Mouse (Mus musculus): ENCODE data around the gene Rps6kb1. TPM values are rescaled to one million over a fixed set of nuclear protein-coding genes. Genes with fewer than 3 reads are reported as not detected.
"Not testable (repeated sequence)": the region's sequence is repeated elsewhere in the genome, so short reads cannot be mapped to it uniquely, and the experiment has no call there.

Rps6kb1 gene
- polyA plus RNA-seq, 1 experiment from 2014 or later = 23.5 TPM

DNA sequence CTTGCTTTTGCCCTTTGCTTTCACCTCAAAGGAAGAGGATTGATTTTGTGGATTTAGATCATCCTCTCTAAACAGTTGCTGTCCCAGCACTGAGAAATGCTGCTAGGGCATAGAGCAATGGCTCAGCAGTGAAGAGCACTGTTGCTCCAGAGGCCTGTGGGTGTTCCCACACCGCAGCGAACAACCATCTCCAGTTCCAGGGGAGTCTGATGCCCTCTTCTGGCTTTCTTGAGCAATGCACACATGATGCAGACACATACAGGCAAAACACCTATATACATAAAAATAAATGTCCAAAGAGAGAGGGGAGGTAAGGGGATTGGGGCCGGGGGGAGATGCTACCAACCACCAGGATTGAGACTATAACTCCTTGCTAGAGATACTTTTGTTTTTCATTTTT is 46.7 kb downstream of the Rps6kb1 start:
- H3K9ac ChIP-seq = no peak overlapping the region
- H3K9me3 ChIP-seq (replicated peaks) = no peaks in the 10 kb centered on the region
- H3K4me2 ChIP-seq = no peak overlapping the region
- H3K4me3 ChIP-seq (replicated peaks) = no peak overlapping the region
- no peak overlapping the region for H3K27ac ChIP-seq (replicated peaks)
- ATAC-seq (ENCODE audit: insufficient read depth) = no peak
- no peaks in the 10 kb centered on the region for H3K4me1 ChIP-seq (replicated peaks)
- peaks cover 49% of the 10 kb centered on the region for H3K36me3 ChIP-seq (replicated peaks)
- WGBS (ENCODE audit: insufficient replicate concordance) = 79% methylated on average over 3 of the region's 3 CpGs
- H3K27me3 ChIP-seq = no peaks in the 10 kb centered on the region

DNA sequence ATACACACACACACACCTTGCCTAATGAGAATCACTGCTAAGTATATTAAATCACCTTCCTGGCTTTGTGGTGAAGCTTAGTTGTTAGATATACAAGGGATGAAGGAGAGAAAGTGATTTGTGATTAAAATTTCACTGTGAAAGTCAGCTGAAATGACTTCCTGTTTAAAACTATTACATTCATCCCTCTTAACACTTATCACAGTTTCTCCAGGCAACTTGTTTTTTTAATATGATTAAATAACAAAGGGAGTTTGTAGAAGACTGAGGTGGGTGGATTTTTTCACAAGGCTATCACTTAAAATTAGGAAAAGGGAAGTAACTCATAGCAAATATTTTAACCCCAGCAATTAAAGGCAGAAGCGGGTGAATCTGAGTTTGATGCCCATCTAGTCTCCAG is 47.2 kb downstream of the Rps6kb1 start:
- H3K4me3 ChIP-seq (replicated peaks) = no peak overlapping the region
- H3K27ac ChIP-seq (replicated peaks) = no peak overlapping the region
- WGBS (ENCODE audit: insufficient replicate concordance) = 85% methylated on average over 1 of the region's 1 CpGs

DNA sequence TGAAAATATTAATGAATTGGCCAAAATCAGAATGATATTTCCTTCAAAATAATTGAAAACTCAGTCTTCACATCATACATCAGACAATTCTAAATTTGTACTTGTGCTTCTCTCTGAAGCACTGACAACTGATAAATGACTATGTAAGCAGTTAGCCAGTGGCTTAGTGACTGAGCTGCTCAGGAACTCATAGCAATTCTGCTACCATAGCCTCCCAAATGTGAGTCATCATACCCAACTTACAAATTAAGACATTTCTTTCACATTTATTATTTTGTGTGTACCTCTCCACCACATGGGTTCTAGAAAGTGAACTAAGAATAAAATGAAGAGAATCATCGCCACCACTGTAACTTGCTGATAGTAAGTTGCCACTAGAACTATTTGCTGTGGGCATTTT is 53.8 kb downstream of the Rps6kb1 start:
- WGBS (ENCODE audit: insufficient replicate concordance) = 80% methylated on average over 1 of the region's 1 CpGs

More for the DNA sequence above, 47.2 kb downstream of the Rps6kb1 start:
- Histone ChIP-seq H3K9ac (no peak overlapping the region), H3K9me3 (replicated peaks) (no peaks in the 10 kb centered on the region), H3K4me1 (replicated peaks) (no peaks in the 10 kb centered on the region), H3K36me3 (replicated peaks) (peaks cover 49% of the 10 kb centered on the region), H3K4me2 (no peak overlapping the region), H3K27me3 (no peaks in the 10 kb centered on the region)
- ATAC-seq (ENCODE audit: insufficient read depth) = no peak

DNA sequence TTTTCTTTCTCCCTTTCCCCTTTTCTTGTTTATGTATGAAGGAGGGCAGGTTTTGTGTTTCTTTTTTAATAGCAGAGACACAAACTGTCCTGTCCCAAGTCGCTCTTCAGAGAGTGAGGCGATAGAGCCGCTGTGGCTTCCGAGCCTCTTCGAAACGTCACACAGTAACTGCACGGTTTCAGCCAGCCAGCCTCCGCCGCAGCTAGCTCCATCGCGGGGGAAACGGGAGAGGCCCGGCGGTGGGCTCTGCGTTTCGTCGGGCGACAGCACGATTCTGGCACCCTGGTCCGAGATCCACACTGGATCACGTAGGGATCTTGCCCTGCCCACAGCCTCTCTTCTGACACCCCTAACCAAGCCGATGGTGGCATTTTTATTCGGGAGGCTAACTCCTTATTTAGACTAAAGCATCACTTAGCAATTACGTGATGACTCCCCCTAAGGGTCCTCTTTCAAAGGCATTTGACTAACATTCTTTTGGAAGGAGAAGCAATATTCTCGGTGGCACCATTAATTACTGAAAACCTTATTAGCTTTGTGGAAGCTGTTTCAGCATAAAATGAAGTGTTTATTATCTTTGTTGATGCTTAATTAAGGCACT is 59.6 kb downstream of the Rps6kb1 start:
- ATAC-seq (ENCODE audit: insufficient read depth) = peak; percentile 41
- Histone ChIP-seq H3K27ac (replicated peaks) (peak overlapping the region; percentile 82), H3K4me2 (peak overlapping the region; percentile 84)

More for the DNA sequence above, 53.8 kb downstream of the Rps6kb1 start:
- ATAC-seq (ENCODE audit: insufficient read depth) = no peak
- peaks cover 5% of the 10 kb centered on the region; the same call in 1 of the 2 replicates for H3K4me1 ChIP-seq (replicated peaks)
- no peak overlapping the region for H3K9ac ChIP-seq
- peaks cover 28% of the 10 kb centered on the region for H3K36me3 ChIP-seq (replicated peaks)
- no peak overlapping the region for H3K4me2 ChIP-seq
- no peaks in the 10 kb centered on the region for H3K9me3 ChIP-seq (replicated peaks)
- H3K4me3 ChIP-seq (replicated peaks) = no peak overlapping the region
- no peak overlapping the region for H3K27ac ChIP-seq (replicated peaks)
- no peaks in the 10 kb centered on the region for H3K27me3 ChIP-seq

DNA sequence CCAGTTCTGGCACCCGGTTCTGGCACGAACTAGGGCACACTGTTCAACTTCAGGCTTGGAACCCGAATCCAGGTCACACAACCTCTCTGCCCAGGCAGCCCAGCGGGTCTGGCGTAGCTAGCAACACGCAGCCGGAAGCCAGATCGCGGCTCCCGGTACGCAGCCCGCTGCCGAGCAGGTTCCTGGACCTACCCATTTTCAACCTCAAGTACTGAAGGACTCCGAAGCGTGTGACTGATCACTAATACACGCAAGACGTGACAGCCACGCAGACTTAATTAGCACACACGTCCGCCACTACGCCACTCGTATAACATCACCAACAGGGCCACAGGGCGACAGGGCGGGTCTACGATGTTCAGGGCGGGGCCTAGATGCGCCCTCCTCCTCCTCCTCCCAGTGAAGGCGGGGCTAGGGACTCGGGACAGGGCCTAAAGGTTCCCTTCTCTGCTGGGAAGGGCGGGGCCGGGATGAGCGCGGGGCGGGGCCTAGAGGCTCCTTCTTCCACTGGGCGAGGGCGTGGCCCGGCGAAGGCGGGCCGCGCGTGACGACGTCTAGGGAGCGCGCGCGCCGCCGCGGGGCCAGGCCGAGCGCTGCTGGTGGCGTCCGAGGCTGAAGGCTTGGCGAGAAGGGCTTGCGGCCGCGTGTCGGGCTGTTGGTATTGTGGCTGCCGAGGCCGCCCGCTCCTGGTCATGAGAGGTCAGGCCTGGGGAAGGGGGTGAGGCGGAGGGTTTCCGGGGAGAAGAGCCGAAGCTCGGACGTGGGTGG is 60.3 kb downstream of the Rps6kb1 start, which contains the start of gene Rnft1:
Gene Rnft1, plus strand, starts transcription at position 557 of the 768 bp plus-strand sequence.
- under 1% methylated on average over 68 of the region's 68 CpGs for WGBS (ENCODE audit: insufficient replicate concordance)
- H3K27me3 ChIP-seq = no peaks in the 10 kb centered on the region
- peak within 1 kb of the TSS; percentile 83 for H3K9ac ChIP-seq
- peak; percentile 97 for ATAC-seq (ENCODE audit: insufficient read depth)
- H3K4me3 ChIP-seq (replicated peaks) = peak within 1 kb of the TSS; percentile 73
- H3K36me3 ChIP-seq (replicated peaks) = peaks cover under 1% of the 10 kb centered on the region
- H3K4me1 ChIP-seq (replicated peaks) = peaks cover 15% of the 10 kb centered on the region
- peak within 1 kb of the TSS; percentile 82 for H3K27ac ChIP-seq (replicated peaks)
- H3K4me2 ChIP-seq = peak within 1 kb of the TSS; percentile 84
- no peaks in the 10 kb centered on the region for H3K9me3 ChIP-seq (replicated peaks)

More for the DNA sequence above, 59.6 kb downstream of the Rps6kb1 start:
- peaks cover 15% of the 10 kb centered on the region for H3K4me1 ChIP-seq (replicated peaks)
- peak overlapping the region; percentile 83 for H3K9ac ChIP-seq
- WGBS (ENCODE audit: insufficient replicate concordance) = under 1% methylated on average over 25 of the region's 25 CpGs
- no peaks in the 10 kb centered on the region for H3K27me3 ChIP-seq
- peak overlapping the region; percentile 73 for H3K4me3 ChIP-seq (replicated peaks)
- peaks cover 8% of the 10 kb centered on the region for H3K36me3 ChIP-seq (replicated peaks)
- H3K9me3 ChIP-seq (replicated peaks) = no peaks in the 10 kb centered on the region

DNA sequence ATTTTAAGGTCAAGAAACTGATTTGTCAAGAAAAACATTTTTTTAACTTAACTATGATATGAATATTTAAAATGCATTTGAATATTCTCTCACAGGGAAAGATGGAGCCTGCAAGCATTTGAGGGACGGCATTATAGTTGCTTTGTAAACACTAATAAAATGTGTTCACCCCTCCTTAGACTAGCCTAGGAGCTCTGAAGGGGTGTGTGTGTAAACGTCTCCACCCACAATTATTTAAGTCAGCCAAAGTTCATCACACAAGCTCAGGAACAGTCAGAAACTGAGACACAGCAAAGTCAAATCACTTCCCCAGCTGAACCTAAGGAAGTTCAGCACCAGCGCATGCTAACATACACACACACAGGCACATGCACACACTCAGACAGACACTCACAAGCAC is 71.0 kb downstream of the Rps6kb1 start:
- no peaks in the 10 kb centered on the region for H3K27me3 ChIP-seq
- H3K9ac ChIP-seq = no peak overlapping the region
- no peak overlapping the region for H3K4me3 ChIP-seq (replicated peaks)
- 40% methylated on average over 3 of the region's 3 CpGs for WGBS (ENCODE audit: insufficient replicate concordance)
- no peak overlapping the region for H3K4me2 ChIP-seq
- no peaks in the 10 kb centered on the region for H3K36me3 ChIP-seq (replicated peaks)
- no peaks in the 10 kb centered on the region for H3K9me3 ChIP-seq (replicated peaks)
- no peaks in the 10 kb centered on the region for H3K4me1 ChIP-seq (replicated peaks)
- H3K27ac ChIP-seq (replicated peaks) = no peak overlapping the region
- ATAC-seq (ENCODE audit: insufficient read depth) = no peak

DNA sequence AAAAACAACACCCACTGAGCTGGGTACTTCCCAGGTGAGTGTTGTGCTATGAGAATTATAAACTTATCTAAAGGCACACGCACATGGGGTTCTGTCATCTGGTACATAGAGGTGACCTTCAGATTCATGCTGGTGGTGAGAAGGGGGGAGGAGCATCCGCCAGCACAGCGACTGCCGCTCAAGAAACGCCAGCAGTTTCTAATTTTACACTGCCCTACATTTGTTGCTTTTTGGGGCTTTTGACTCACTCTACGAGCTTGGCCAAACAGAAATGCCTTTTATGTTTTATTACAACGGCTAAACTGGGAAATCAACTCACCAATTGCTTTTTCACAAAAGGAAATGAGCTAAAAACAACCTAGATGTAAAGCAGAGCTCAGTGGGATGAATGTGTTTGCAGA is 71.8 kb downstream of the Rps6kb1 start:
- Histone ChIP-seq H3K4me1 (replicated peaks) (no peaks in the 10 kb centered on the region), H3K36me3 (replicated peaks) (no peaks in the 10 kb centered on the region), H3K27me3 (no peaks in the 10 kb centered on the region), H3K9me3 (replicated peaks) (no peaks in the 10 kb centered on the region), H3K4me3 (replicated peaks) (no peak overlapping the region), H3K4me2 (peak overlapping the region; percentile 23; the same call in 1 of the 2 replicates), H3K9ac (no peak overlapping the region), H3K27ac (replicated peaks) (no peak overlapping the region)
- 25% methylated on average over 7 of the region's 7 CpGs for WGBS (ENCODE audit: insufficient replicate concordance)
- ATAC-seq (ENCODE audit: insufficient read depth) = no peak

DNA sequence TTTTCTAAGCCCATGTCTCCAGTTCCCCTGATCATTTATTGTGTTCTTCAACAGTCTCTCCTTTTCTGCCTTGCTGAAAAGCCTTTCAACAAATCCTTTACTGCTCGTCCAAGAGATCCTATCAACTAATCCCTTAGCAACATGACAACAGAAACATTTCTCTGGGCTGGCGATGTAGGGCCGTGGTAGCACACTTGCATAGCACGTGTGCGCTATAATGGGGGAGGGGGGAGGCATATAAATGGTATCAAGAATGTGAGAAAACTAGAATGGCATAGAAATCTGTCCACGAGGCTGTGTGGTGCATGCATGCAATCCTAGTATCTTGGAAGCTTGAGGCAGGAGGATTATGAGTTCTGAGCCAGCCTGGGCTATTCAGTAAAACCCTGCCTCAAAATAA is 72.8 kb downstream of the Rps6kb1 start:
- no peak overlapping the region for H3K4me3 ChIP-seq (replicated peaks)
- no peaks in the 10 kb centered on the region for H3K9me3 ChIP-seq (replicated peaks)
- H3K27ac ChIP-seq (replicated peaks) = no peak overlapping the region
- no peak overlapping the region for H3K4me2 ChIP-seq
- no peak overlapping the region for H3K9ac ChIP-seq
- WGBS (ENCODE audit: insufficient replicate concordance) = 67% methylated on average over 6 of the region's 6 CpGs
- H3K36me3 ChIP-seq (replicated peaks) = no peaks in the 10 kb centered on the region
- no peak for ATAC-seq (ENCODE audit: insufficient read depth)
- H3K27me3 ChIP-seq = no peaks in the 10 kb centered on the region
- no peaks in the 10 kb centered on the region for H3K4me1 ChIP-seq (replicated peaks)

DNA sequence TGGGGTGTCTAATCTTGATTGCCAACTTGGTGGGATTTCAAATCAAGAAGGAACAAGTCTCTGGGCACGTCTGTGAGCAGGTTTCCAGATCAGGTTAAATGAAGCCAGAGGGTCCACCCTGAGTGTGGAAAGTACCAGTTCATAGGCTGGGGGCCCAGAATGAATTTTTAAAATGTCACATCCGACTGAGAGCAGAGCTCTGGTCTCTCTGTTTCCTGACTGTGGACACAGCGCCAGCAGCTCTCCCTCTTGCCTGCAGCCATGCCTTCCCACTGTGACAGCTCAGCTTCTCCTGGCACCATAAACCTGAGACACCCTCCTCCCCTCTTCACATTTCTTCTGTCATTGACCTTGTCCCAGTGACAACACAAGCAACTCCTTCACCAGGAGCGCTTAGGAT is 75.6 kb downstream of the Rps6kb1 start:
- Histone ChIP-seq H3K9me3 (replicated peaks) (no peaks in the 10 kb centered on the region), H3K4me3 (replicated peaks) (no peak overlapping the region), H3K4me1 (replicated peaks) (0 out of 2 replicates have a peak, but pooled peaks cover 2% of the 10 kb centered on the region), H3K4me2 (no peak overlapping the region), H3K36me3 (replicated peaks) (no peaks in the 10 kb centered on the region), H3K27me3 (no peaks in the 10 kb centered on the region), H3K27ac (replicated peaks) (no peak overlapping the region), H3K9ac (no peak overlapping the region)
- ATAC-seq (ENCODE audit: insufficient read depth) = no peak
- 55% methylated on average over 4 of the region's 4 CpGs for whole genome bisulfite sequencing (ENCODE audit: insufficient replicate concordance)

DNA sequence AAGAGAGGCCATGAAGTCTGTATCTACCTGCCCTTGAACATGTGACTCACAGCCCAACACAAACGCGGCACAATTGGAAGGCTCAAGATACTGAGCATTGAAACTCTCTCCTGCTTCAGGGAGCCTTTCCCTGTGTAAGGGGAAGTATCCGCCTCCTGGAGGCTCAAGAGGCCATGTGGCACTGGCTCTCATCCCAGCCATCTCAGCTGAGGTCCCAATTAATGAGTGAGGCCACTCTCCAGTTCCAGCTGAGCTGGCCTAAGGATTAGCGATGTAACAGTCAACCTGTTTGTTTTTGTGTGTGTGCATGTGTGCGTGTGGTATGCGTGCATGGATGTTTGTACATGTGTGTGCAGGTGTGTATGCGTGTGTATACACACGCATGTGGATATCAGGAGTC is 76.3 kb downstream of the Rps6kb1 start:
- H3K4me1 ChIP-seq (replicated peaks) = 0 out of 2 replicates have a peak, but pooled peaks cover 3% of the 10 kb centered on the region
- 66% methylated on average over 8 of the region's 8 CpGs for WGBS (ENCODE audit: insufficient replicate concordance)
- no peak overlapping the region for H3K27ac ChIP-seq (replicated peaks)
- no peak overlapping the region for H3K4me3 ChIP-seq (replicated peaks)
- no peak overlapping the region for H3K4me2 ChIP-seq
- H3K36me3 ChIP-seq (replicated peaks) = no peaks in the 10 kb centered on the region
- no peak for ATAC-seq (ENCODE audit: insufficient read depth)
- no peaks in the 10 kb centered on the region for H3K27me3 ChIP-seq
- H3K9ac ChIP-seq = no peak overlapping the region
- H3K9me3 ChIP-seq (replicated peaks) = no peaks in the 10 kb centered on the region

DNA sequence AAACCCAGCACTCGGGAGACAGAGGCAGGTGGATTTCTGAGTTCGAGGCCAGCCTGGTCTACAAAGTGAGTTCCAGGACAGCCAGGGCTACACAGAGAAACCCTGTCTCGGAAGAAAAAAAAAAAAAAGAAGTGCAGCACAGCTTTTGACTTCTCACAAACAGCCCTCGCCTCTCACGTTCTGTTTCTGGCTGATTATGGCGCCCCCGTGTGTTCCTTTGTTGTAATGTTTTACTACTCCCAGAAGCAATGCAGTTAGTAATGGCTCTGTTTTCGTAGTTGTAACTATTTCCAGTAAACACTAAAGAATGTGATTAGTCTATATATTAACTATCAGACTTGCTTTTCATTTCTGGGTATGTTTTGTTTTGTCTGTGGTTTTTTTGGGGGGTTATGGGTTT is 80.3 kb downstream of the Rps6kb1 start:
- ATAC-seq (ENCODE audit: insufficient read depth); H3K36me3 ChIP-seq (replicated peaks); H3K4me3 ChIP-seq (replicated peaks); H3K27me3 ChIP-seq; H3K4me1 ChIP-seq (replicated peaks); H3K9ac ChIP-seq; H3K27ac ChIP-seq (replicated peaks); H3K9me3 ChIP-seq (replicated peaks); H3K4me2 ChIP-seq: not testable (repeated sequence)
- WGBS (ENCODE audit: insufficient replicate concordance) = 12% methylated on average over 8 of the region's 8 CpGs
